Mouse (Mus musculus): ENCODE data around the gene Pmfbp1.

Gene Pmfbp1

DNA sequence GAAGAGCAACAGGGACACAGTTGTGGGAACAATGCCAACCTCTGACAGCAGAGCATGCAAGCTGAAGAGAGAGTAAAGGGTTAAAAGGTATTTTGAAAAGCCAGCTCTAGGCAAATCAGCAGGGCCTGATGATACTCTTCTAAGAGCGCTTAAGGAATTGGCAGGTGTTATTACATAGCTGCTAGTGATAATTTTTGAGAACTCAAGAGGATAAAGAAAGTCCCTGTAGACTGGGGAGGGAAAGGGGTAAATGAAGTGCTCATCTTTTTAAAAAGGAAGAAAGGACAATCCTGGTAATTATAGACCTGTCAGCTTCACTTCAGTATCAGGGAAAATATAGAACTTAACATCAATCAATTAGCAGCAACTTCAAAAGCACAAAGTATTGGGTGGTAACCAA is 9.7 kb downstream of the Pmfbp1 start:
- no peak for DNase-seq

- no peak for DNase-seq
These were observed 11.7 kb downstream of the Pmfbp1 start for GRCm38 (mm10) chr8:109505560-109505959.

GRCm38 (mm10) chr8:109524008-109524407 is 30.2 kb downstream of the Pmfbp1 start:
- DNase-seq = no peak

- no peak for DNase-seq
These were observed 41.5 kb downstream of the Pmfbp1 start for GRCm38 (mm10) chr8:109535140-109535990.

DNA sequence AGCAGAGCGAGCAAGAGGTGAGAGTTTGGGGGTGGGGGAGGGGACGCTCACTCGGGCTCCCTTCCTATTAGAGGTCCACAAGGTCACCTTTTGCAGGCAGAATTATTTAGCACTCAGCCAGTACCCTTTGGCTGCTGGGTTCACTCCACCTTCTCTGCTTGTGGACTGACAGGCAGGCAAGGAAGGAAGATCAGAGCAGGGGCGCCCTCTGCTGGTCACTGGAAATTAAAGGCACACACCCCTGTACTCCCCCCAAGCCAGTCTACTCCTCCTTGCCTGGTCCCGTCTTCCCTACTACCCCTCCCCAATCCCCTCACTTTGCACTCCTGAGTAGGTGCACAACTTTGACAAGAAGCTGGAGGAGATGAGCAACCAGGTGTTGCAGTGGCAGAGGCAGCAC is 42.9 kb downstream of the Pmfbp1 start:
- DNase-seq = peak; percentile 23

- DNase-seq = no peak
These were observed 48.3 kb downstream of the Pmfbp1 start for GRCm38 (mm10) chr8:109542165-109542564.

DNA sequence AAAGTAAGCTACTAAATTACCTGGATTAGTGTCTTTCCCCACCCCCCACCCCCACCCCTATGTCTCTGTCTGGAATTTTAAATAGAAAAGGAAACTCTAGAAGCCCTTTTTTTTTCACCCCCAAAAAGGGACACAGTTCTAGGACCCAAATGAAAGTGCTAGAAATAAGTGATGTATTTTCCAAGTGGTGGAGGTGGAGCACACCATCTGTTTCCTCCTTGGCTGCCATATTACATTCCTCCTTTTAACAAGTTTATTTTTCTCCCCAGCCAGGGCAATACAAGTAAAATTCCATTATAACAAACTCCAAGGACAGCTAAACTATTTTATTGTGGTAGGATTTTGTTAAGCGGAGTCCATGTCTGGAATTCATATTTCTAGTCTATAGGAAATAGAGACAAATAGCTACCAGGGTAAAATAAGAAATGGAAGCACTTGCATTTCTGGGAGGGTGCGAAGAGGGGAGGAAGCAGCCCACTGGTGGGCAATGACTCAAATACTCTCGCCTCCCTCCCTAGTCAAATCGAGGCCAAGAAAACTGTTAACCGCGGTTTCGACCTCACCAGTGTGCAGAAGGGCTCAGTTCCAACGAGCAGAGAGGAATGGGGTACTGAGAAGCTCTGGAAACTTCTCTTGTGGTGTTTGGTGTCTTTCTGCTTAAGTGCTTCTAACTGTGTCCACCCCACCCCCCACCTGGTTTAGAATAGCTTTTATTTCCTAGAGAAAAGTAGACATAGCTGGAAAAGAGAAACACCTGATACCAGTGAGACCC is 49.1 kb downstream of the Pmfbp1 start:
- DNase-seq = no peak

DNA sequence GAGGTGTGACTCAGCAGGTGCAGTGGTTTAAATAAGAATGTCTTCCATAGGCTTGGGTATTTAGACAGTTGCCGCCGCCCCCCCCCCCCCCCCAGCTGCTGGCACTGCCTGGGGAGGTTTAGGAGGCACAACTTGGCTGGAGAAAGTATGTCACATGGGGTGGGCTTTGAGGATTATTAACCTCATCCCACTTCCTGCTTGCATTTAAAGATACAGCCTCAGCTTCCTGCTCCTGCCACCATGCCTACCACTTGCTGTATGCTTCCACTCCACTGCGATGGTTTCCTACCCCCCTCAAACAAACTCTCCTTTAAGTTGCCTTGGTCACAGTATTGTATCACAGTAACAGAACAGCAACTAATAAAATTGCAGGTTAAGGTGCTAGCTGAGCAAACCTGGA is 50.2 kb downstream of the Pmfbp1 start:
- DNase-seq = no peak

- no peak for DNase-seq
These were observed 57.8 kb downstream of the Pmfbp1 start for GRCm38 (mm10) chr8:109551663-109552062.

DNA sequence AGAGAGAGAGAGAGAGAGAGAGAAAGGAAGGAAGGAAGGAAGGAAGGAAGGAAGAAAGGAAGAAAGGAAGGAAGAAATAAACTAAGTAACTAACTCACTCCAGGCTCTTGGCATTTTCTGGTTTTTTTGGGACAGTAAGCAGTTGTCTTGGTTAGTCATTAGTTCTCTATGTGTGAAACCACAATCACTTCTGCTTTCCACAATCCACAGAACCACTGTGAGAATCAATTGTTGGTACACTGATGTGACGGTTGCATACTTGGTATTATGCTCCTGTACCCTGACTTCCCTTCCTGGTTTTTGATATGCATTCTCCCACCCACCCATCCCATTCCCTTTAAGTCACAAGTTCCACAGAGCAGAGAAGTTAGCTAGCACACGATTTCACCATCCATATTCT is 70.1 kb downstream of the Pmfbp1 start:
- no peak for DNase-seq

- DNase-seq = no peak
These were observed 70.9 kb downstream of the Pmfbp1 start for GRCm38 (mm10) chr8:109564766-109565165.

DNA sequence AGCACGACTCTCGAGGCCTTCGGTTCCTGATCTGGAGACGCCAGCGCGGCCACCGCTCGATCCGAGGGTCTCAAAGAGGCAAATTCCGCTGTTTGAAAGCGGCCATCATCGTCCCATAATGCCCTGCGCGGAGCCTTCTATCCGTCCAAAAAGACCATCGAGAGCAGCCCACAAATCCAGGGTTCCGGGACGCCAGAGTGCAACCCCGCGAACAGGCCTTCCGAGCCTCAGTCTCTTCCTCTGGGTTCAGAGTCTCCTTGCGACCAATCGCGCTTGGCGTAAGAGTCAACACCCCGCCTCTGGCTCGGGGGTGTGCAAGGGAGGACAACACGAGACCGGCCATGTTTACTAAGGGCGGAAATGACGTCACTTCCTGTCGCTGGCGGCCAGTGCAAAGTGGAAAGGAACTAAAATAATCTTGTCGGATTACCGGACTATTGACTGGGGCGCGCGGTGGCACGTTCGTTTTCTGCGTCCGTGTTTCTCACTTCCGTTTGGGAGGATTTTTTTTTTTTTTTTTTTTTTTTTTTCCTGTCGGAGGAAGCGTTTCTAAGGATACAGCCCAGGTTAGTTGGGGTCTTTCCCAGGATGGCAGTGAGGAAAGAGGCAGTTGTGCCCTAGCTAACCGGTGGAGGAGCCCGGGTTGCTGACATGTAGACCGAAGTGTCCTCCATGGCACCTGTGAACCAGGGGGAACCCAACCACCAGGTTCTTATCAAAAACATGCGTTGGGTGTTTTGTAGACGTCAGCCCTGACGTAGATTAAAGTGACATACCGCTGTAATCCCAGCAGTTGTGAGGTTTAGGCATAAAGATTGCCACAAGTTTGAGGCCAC is 71.9 kb downstream of the Pmfbp1 start, which contains the start of the genes Dhx38 and Txnl4b:
Gene Dhx38, minus strand, starts transcription at position 364 of the 836 bp plus-strand sequence.
Gene Txnl4b, plus strand, starts transcription at position 395 of the 836 bp plus-strand sequence.
- peak; percentile 100 for DNase-seq

DNA sequence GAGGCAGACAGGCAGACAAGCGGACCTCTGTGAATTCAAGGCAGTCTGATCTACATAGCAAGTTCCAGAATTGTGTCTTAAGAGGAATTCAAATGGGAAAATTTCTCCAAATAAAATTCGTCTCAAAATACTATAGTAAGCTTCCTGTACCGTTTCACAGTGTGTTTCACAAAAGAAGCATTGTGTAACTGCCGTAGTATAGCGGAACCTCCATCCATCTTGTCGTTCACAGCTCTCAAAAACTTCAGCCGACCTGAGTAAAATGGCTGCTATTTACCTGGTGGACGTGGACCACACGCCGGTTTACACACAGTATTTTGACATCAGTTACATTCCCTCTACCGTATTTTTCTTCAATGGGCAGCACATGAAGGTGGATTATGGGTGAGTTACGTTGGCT is 77.3 kb downstream of the Pmfbp1 start:
- DNase-seq = no peak

DNA sequence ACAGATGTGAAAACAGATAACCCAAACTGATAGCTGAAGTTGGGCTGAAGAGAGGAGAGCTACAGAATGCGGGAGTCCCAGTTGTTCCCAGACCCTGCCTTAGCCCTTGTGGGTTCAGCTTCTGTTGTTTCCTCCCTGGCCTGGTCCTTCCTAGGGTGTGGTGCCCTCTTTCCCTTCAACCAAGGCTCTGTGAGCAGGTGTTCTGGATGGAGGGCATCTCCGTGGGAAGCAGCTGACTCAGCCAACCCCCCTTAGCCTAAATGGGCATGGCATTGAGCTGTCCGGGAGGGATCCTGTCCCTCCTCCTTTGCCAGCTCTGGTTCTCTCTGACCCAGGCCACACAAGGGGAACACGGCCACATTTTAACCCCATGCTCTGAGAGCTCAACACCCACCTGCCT is 82.5 kb downstream of the Pmfbp1 start:
- no peak for DNase-seq

- DNase-seq = no peak
These were observed 85.1 kb downstream of the Pmfbp1 start, which contains the start of gene Hp for GRCm38 (mm10) chr8:109578900-109579301. TSS of gene Hp (minus strand) at chr8:109579172.

DNA sequence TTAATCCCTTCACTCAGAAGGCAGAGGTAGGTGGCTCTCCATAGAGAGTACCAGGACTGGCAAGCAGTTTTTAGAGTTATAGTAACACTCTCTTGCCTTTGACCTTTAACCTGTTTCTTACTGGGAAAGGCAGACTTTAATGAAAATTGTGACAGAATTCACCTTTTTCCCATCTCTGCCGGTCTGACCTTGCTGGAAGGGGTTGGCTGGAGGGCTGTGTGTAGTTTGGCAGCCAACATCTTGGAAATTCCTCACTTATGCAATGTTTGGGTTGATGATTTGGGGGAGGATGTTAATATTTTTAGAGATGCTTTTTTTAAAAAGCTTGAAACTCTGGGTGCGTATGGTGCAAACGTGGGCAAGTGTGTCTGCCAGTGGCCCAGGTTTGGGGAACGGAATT is 90.5 kb downstream of the Pmfbp1 start:
- no peak for DNase-seq

DNA sequence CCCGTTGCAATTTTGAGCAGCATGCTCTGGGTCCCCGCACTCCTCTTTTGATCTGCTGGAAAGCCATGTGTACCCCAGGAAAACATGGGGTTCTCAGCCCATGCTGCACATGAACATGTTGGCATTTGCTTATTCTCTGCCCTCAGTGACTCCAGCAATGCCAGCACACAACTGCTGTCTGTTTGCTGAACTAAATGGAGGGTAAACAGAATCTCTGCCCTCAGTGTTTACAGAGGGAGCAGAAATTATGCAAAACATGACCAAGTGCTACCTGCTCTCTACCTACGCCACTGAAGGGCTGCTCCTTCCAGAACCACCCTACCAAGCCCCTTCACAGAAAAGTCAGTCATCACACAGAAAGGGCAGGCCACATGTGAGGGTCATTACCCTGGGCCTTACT is 91.0 kb downstream of the Pmfbp1 start:
- no peak for DNase-seq

GRCm38 (mm10) chr8:109585652-109586051 is 91.8 kb downstream of the Pmfbp1 start:
- DNase-seq = no peak

- DNase-seq = no peak
These were observed 93.2 kb downstream of the Pmfbp1 start for GRCm38 (mm10) chr8:109586972-109587504.

DNA sequence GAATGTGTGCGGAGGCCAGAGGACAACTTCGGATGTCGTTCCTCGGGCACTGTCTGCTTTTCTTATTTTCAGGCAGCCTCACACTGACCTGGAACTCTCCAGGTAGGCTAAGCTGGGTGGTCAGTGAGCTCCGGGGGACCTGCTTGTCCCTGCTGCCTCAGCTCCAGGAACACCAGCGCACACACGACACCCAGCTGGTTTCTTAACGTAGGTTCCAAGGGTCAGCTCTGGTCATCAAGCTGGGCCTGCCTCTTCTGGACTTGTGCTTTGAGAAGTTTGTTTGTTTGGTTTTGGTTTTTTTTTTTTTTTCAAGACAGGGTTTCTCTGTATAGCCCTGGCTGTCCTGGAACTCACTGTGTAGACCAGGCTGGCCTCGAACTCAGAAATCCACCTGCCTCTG is 97.1 kb downstream of the Pmfbp1 start:
- DNase-seq = no peak

- no peak for DNase-seq
These were observed 97.5 kb downstream of the Pmfbp1 start for GRCm38 (mm10) chr8:109591367-109591766.

- no peak for DNase-seq
These were observed 98.3 kb downstream of the Pmfbp1 start for GRCm38 (mm10) chr8:109592164-109592563.
